Mouse (Mus musculus) adrenal gland, adult 10 weeks (tissue): ENCODE data around the gene Cass4. TPM values are rescaled to one million over a fixed set of nuclear protein-coding genes. Genes with fewer than 3 reads are reported as not detected.

Experiments
- polyA plus RNA-seq: library from polyadenylated mRNA; stranded (reverse); fragments of 350-450 nt; fragmentation: Illumina TruSeq; extraction: RNeasy Lipid Tissue Mini Kit (QIAGEN cat#74804); gene quantifications from one replicate; pipeline ENCODE4 v1.2.3, GENCODE M21; 2014; ENCODE audit warnings: low read depth, low replicate concordance

Gene Cass4
- 0.17 TPM for polyA plus RNA-seq

GRCm38 (mm10) chr2:172393391-172394051, at the start of gene Cass4:
Gene Cass4, plus strand, starts transcription at chr2:172393794.

DNA sequence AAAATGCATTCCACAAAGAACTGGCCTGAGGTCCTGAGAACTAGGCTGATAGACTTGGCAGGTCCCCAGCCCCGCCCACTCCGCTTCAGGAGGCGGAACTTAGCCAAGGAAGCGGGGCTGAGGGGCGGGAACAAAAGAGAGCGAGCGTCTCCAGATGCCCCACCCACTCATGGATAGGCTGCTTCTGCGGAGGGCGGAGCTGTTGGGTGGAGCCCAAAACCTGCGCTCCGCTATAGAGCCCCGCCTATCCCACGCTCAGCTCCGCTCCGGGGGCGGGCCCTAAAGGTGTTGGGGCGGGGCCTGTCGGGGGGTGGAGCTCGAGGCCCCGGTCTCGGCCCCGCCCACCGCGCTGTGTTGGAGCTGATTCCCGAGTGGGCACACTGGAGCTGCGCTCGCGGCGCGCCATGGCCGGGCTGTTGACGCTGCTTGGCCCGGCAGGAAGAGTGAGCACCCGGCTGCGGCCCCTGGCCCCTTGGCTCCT, 48.3 kb upstream of the Cass4 start, which contains the start of gene Fam210b:
Gene Fam210b, plus strand, starts transcription at position 308 of the 481 bp plus-strand sequence.

DNA sequence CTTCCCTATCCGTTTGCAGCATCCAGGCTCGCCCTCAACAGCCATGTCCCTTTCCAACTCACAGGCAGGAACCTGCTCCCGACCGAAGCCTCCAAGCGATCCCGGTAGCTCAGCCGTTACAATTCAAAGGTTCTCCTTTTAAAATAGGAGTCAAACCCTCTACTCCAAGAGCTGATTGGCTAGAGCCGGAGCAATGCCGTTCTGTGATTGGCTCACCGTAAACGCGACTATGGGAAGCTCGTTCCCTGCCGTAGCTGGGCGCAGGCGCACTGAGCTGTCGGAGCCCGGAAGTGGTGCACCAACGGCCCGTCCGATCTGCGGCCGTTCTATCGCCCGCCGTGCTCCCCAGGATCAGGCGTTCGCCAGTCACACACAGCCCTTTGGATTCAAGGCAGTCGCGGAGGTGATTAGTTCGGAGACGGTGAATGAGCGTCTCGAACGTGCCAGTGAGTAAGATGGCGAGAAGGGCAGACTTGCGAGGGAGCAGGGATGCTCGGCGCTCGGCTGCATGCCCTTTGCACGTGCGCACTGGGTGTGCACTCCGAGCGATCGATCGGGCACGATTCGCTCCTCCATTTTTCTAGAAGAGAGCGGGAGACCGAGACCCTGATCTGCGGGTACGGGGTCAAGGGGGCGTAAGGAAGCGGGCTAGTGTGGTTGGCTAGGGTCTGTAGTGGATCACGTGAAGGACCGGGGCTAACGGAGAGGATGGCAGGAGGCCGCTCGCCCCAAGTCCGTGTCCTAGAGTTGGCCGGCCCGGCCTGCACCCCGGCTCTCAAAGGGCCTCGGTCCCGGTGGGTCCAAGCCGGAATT, 23.0 kb upstream of the Cass4 start, which contains the start of the genes Aurka and Cstf1:
Gene Aurka, minus strand, starts transcription at position 125 of the 813 bp plus-strand sequence.
Gene Cstf1, plus strand, starts transcription at position 271 of the 813 bp plus-strand sequence.

DNA sequence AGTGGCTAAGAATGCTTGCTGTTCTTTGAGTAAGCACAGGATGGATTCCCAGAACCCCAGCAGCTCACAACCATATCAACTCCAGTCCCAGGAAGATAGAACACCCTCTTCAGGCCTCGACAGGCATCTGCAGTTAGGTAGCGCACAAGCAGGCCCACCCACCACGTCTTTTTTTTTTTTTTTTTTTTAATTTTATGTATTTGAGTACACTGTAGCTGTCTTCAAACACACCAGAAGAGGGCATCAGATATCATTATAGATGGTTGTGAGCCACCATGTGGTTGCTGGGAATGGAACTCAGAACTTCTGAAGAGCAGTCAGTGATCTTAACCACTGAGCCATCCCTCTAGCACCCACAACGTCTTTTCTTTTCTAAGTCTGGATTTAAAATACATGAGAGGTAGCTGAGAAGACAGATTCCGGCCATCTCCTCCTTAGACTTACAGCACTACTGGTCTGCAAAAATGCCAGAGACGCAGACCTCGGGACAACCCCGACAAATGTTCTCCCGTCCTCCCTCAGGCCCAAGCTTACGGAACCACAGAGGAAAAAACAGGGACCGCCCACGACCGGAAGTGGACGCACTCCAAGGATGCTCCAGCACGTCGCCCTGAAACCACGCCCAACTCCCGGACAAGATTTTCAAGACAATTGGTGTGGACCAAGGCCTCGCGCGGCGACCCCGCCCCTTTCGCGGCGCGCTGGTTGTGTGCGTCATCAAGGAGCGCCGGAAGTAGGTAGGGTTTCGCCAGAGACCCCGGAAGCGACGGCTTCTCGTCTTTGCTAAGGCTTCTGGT, 46.4 kb downstream of the Cass4 start, which contains the start of gene Rtf2:
Gene Rtf2, plus strand, starts transcription at position 714 of the 797 bp plus-strand sequence.

DNA sequence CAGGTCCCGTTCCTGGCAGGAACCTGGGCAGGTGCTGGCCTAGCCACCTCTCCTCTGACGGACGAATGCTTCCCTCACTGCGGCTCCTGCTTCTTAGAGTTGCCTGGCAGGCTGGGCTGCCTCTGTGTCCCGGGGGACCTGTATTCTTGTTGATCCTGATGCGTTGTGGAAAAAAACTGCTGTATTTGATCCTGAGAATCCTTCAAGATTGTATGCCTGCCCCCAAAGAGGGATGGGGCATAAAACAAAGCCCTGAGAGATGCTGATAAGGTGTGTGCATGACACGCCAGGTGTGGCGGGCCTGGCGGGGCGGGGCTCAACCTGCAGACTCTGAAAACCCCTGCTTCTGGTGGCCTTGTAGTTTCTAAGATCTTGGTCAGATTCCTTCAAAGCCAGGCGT, 64.9 kb downstream of the Cass4 start, which contains the start of gene Gcnt7:
Gene Gcnt7, minus strand, starts transcription at position 101 of the 400 bp plus-strand sequence.

DNA sequence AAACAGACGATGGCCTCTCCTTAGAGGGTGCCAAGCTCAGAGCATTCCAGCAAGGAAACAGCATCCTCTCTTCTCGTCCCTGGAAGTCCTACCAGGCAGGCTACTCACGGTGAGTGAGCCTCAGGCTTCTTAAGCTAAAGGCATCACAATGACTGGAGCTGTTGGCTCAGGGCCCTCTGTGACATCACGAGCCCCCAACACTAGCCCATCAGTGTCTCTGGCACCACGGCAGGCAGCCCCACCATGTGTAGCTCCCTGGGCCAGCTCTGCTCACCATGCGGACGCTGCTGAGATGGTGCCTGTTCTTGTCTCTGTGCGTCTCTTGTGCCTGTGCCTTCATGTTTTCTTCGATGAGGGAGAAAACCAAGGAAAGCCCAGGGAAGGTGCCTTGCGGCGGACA, 78.7 kb downstream of the Cass4 start, which contains the start of gene Fam209:
Gene Fam209, plus strand, starts transcription at position 203 of the 400 bp plus-strand sequence.

Other genes starting within 250 kb of the Cass4 start
- gene Mc3r, start 145.3 kb upstream of the Cass4 start, polyA plus RNA-seq: not detected
- 45.3 TPM for gene Fam210b, start 48.2 kb upstream of the Cass4 start, polyA plus RNA-seq
- gene Aurka, start 23.3 kb upstream of the Cass4 start, polyA plus RNA-seq: 3.0 TPM
- gene Cstf1, start 23.1 kb upstream of the Cass4 start, polyA plus RNA-seq: 6.9 TPM
- gene Rtf2, start 46.8 kb downstream of the Cass4 start, polyA plus RNA-seq: 4.7 TPM
- not detected for gene Gcnt7, start 64.8 kb downstream of the Cass4 start, polyA plus RNA-seq
- not detected for gene Fam209, start 78.7 kb downstream of the Cass4 start, polyA plus RNA-seq
- gene Tfap2c, start 155.8 kb downstream of the Cass4 start, polyA plus RNA-seq: not detected